Mouse (Mus musculus): ENCODE measurements around the gene Crlf3.

Gene Crlf3

DNA sequence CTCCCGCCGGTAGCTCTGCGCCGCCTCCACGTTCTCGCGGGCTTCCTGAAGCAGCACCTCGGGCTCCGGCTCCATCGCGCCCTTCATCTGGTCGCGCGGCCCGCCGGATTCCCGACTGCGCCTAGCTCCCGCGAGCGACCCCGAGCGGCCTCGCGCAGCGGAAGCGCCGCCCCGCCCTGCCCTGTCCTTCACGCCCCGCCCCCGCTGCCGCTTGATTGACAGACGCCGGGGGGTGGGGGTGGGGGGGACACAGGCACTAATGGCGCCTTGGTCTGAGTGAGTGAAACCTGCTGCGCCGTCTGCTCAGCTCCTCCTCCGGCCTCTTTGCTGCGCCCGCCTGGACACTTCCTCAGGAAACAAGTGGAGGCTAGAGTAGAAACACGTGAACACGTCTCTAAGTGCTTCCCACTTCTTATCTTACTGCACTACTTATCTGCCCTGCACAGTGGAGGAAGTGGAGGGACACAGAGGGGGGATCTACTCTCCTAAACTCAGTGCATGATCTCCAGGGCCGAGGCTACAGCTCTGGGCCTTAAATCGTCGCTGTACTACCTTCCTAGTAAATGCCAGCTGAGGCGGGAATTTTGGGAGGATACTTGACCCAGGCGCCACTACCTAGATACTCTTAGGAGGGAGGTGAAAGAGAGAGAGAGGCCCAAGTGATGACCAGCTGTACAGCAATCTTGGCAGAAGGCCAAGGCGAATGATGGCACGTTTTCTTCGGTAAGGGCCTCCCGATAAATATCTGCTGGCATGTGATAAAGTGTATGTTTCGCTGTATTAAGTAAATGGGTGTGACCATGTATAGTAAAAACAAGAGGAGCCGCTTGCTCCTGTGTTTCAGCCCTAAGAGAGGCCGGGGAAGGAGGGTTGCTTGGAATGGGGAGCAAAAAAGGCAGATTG, at the start of gene Crlf3:
Crlf3 (minus strand) TSS at position 166 of the 903 bp plus-strand sequence.
- DNase-seq = peak; percentile 97

DNA sequence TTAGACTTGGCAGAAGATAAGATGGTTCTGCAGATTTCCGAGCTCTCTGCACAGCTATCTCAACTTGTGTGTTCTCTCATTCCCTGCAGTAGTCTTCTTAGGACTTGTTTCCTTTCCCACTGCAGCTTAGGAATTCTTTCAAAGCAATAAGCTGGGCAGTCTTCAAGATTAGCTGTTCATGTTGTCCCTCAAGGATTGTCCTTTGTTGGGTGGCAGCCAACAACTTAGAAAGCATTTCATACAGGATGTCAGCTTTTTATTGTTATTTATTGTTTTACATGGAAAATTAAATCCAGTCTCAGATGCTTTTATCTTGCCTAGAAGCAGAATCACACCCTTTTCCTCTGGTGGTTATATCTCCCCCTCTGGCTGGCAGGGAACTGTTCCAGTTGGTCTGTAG, 35.6 kb upstream of the Crlf3 start:
- no peak for DNase-seq

DNA sequence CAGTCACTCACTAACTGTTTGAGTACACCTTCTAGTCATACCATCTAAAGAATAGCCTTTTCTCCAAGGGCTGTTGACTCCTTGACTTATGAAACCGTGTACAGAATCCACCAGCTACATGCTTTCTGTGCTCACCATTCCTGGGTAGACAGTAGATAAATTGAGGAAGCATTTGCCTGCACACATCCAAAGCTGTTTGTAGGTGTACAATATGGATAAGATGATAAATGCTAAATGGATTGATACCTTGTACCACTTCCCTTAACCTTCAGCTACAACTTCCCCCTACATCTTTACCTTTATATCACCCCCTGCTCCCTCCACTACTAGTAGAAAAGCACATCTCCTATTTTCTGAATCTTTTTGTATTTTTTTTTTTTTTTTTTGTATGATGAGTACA, 23.6 kb upstream of the Crlf3 start:
- DNase-seq = no peak

- no peak for DNase-seq
Measured at GRCm38 (mm10) chr11:80101298-80101697, 20.5 kb upstream of the Crlf3 start.

DNA sequence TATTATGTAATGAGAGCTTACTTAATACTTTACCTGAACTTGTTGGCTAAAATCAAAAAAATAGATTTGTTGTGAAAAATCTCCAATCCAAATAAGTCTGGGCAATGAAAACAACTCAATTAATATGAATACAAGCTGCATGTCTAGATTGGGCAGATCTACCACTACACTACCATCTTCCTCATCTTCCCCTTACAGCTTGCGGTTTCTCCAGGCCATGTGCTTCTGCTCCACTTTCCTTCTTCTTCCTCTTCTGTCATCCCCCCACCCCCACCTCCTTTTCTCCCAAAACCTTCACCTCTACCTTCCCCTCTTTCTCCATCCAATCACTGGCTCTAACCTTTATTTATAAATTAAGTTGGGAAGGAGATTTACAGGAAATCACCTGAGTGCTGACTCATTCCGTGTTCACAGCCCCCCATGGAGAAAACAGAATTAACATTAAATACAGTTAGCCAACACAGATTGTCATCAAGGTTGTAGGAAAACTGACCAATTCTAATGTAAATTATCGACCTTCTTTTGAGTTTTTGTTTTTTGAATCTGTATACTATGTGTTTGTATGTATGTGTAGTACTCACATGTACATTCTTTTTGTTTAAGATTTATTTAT, 17.8 kb upstream of the Crlf3 start:
- DNase-seq = no peak

DNA sequence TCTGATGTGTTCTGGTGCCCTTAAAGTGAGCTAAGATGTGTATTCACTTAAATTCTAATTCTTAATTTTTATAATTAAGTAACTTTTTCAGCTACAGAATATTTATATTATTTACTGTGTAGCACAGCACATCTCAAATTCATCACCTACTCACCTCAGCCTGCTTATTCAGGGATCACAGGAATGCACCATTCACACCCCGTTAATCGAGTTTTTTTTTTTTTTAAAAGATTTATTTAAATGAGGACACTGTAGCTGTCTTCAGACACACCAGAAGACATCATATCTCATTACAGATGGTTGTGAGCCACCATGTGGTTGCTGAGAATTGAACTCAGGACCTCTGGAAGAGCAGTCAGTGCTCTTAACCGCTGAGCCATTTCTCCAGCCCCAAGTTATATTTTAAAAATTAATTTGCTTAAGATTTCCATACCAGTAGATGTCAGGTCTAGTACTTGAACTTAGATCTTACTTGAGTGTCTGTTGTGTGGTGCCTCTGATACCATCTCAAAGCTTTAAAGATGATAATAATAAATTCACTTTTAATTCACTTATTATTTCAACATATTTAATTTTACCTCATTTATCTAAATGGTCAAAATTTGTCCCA, 9.9 kb upstream of the Crlf3 start:
- no peak for DNase-seq

DNA sequence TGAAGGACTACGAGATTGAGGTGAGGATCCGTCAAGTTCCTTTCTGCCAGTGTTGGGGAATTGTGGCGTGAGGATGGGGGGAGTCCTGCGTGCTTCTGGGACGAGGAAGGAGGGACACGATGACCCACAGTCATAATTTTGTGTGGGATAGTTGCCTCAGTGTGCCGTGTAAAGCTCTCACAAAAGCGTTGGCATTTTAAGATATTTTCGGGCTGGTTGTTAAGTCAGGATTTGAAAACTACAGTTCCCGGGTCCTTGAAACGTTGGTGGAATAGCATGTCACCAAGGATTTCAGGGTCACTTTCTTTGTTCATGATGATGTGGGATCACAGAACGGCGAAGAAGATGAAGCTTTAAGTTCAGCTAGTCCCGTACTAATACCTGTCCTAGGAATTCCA, 9.0 kb upstream of the Crlf3 start:
- DNase-seq = no peak

- peak; percentile 88 to 90 for DNase-seq
Measured at GRCm38 (mm10) chr11:80088917-80089816, 8.4 kb upstream of the Crlf3 start, which contains the start of gene Atad5. Atad5 (plus strand) TSS chr11:80089400.

GRCm38 (mm10) chr11:80086844-80087243, 6.1 kb upstream of the Crlf3 start:
- peak; percentile 94 to 95 for DNase-seq

GRCm38 (mm10) chr11:80085356-80086055, 4.7 kb upstream of the Crlf3 start:
- DNase-seq = peak; percentile 63 to 70

DNA sequence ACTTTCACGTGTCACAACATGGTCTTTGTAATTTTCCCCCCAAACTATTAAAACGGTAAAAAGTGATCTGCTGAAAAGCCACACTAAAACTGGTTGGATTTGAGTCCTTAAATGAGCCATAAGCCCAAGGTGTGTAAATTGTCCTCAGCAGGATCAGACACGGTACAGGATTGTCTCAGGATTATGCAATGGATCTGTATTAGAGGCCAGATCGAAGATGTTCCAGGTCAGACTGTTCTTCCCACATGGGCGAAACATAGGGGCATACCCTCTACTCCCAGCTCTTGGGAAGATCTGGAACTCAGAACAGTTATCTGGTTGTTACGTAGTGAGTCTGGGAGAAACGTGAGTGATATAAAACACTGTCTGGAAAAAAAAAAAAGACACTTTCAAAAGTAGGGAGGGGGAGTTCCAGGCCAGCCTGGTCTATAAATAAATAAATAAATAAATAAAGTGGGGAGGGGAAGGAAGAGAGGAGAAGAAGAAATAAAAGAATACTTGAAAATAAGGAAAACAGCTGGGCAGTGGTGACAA, 1.1 kb upstream of the Crlf3 start:
- no peak for DNase-seq

GRCm38 (mm10) chr11:80080381-80080825, 388 bp downstream of the Crlf3 start:
- no peak for DNase-seq

- DNase-seq = no peak
Measured at GRCm38 (mm10) chr11:80079751-80080150, 1.0 kb downstream of the Crlf3 start.

DNA sequence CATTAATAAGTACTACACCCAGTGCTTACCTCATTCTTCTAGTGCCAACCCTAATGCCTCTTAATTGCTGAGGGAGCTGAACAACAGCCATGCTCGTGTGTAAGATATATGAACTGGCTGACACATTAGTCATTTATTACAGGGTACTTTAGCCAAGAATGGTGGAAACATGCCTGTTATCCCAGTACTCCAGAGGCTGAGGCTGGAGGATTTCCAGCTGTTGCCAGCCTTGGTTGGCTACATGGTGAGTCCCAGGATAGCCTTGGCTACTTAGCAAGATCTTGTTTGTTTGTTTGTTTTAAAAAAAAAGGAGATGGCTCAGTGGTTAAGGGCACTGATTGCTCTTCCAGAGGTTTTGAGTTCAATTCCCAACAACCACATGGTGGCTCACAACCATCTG, 2.0 kb downstream of the Crlf3 start:
- DNase-seq = no peak

DNA sequence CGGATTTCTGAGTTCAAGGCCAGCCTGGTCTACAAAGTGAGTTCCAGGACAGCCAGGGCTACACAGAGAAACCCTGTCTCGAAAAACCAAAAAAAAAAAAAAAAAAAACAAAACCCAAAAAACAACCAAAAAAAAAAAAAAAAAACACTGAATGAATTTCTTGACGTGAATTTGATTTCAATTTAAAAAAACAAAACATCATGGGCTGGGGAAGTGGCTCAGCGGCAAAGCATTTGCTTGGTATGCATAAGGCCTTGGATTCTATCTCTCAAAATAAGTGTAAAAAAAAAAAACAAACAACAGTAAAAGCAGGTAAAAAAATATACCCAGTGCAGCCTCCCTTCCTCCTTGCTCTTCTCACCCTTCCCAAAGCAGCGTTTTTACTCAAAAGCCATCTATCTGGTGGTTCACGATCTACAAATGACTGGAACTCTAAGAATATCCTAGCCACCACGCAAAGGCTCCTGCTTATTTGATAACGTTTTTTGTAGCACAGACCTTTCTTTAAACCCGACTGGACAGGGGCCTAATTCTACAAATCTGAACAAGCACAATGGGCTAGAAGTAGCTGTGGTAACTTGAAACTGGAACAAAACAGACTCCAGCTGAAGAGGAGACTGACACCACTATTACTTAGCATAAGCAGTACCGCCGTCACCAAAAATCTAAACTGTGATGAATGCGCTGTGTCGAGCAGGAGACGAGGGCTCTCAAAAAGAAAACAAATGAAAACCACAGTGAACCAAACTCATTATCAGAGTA, 2.8 kb downstream of the Crlf3 start:
- no peak for DNase-seq

GRCm38 (mm10) chr11:80075608-80076277, 5.0 kb downstream of the Crlf3 start:
- DNase-seq = peak in 1 of 2 experiments; percentile 32

GRCm38 (mm10) chr11:80072365-80072764, 8.4 kb downstream of the Crlf3 start:
- no peak for DNase-seq

DNA sequence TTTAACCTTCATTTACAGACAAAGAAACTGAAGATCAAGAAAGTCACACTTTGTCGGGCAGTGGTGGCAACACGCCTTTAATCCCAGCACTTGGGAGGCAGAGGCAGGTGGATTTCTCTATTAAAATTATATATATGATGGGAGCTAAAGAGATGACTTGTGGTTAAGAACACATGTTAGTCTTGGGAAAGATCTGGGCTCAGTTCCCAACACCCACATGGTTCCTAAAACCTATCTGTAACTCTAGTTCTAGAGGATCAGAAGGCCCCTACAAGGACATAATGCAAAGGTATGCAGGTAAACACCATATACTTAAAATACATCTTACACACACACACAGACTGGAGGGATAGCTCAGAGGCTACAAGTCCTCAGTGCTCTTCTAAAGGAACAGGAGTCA, 9.8 kb downstream of the Crlf3 start:
- DNase-seq = no peak

DNA sequence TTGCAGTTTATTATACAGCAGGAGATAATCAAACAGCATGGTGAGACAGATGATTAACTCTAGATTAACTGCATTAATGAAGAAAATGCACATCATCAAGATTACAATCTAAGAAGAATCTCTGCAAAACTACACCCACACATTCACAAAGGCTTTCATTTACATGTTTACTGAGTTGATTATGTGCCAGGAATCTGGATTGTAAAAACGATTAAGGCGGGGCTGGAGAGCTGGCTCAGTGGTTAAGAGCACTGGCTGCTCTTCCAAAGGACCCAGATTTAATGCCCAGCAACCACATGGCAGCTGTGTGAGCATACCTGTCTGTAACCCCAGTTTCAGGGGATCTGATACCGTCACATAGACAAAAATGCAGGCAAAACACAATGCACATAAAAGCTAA, 11.0 kb downstream of the Crlf3 start:
- DNase-seq = no peak

DNA sequence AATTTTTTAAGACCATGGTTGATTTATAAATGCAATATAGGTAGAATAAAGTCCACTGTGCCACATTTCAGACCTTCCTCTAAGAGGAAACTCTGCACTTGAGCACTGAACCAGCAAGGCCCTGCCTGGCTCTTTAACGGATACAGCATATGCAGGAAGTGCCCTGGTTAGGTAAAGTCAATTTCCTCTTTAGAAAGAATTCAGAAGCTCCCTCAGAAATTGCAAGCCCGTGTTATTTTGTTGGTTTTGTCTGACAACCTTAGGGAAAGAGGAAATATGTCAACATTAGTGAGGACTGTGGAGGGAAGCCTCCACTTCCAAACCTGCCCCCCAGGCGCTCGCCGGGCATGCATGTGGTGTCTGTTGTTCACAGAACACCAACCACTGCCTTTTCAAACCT, 13.2 kb downstream of the Crlf3 start:
- peak; percentile 59 to 65 for DNase-seq
